Mouse (Mus musculus) embryo, embryonic 10.5 days (tissue): Measurements from ENCODE around the gene Gal3st1.
"Not testable (repeated sequence)": the region's sequence is repeated elsewhere in the genome, so short reads cannot be mapped to it uniquely, and the experiment has no call there.

Experiments
- DNase-seq: peaks from one replicate; pipeline ENCODE4 v3.0.0-alpha.2; 2015; ENCODE audit warnings: low spot score

Gal3st1 gene

DNA sequence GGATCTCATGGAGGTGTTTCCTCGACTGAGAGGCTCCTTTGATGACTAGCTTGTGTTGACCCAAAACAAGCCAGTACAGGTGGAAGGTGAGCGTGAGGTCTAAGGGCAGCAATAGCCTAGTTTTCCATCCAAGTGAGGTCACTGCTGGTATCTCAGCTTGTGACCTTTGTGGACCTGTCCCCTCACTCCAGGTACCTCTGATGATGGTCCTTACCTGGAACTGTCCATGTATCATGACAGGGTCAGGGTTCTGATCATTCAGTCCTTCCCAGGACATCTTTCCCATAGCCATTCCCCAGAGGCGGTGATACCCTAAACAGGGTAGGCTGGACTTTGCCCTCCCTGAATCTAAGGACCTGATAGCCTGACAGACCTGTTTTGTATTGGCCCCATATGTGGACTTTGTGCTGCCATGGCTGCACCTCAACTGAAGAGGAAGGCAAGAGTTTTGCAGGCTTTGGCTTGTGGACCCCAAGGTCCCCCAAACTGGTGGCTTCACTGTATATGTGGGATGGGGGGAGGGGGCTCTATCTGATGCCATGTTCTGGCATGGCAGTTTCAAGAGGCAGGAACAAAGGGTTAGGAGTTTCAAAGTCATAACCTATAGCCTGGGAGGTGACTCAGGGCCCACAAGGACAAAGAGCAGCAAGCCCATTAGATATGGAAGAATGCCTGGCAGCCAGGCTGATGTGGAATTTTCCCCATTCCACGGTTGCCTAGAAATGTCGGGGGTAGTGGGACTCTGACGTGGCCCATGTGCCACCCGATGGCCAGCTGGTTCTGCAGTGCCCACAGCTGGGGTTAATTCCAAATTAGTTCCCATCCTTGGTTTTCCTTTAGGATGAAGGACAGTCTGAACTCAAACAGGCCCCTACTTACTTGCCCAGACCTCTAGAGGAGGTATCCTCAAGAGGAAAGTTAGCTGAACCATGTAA, 894 bp upstream of the Gal3st1 start:
- no peak for DNase-seq

DNA sequence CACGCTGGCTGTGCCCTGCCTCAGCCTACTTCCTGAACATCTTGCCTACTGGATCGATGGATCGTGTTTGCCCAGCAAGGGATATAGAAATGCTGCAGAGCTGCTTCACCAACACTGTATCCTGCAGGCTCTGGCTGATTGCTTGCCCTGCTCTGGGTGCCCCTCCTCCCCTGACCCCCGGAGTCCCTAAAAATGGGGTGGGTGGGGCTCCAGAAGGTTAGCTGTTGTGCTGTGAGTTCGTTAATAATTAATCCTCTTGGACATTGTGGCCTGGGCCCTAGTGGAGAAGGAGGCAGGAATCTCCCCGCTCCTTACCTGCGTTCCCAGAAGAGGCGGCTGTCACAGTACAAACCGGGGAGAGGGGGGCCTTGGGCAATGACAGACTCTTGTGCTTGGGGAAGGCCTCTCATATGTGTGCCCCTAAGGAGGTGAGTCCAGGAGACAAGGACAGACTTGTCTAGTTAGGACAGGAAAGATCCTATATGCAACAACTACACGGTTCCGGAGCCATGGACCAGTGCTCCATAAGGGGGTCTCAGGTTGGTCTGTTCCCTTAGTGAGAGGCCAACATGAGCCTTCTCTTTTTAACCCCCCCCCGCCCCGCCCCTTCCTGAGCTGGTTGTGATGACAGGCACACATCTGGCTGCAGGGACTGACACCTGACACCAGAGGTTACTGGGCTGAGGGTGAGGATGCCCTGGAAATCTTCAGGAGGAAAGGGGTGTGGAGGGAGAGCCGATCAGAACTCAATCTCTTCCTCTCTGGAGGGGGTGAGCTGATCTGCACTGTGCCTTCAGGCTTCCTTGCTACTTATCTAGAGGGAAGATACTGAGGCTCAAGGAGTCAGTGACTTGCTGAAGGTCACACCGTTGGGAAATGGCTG, 668 bp downstream of the Gal3st1 start:
- no peak for DNase-seq

DNA sequence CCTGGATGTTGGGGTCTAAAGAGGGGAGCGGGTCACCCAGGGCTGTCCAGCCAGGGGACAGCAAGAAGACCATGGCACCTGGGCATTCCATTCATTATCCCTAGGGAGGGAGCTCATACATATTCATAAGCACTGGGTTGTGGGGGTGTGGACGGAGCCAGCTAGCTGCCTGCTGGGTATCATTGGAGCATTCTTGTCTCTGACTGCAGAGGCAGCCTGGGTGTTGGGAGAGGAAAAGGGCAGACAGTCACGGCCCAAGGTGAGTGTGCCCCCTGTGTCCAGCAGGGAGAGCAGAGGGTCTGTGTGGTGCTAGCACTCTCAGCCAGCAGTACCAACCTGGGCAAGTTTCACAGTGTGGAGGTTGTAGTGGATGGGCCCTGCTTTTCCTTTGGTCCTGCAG, 6.3 kb downstream of the Gal3st1 start:
- no peak for DNase-seq

DNA sequence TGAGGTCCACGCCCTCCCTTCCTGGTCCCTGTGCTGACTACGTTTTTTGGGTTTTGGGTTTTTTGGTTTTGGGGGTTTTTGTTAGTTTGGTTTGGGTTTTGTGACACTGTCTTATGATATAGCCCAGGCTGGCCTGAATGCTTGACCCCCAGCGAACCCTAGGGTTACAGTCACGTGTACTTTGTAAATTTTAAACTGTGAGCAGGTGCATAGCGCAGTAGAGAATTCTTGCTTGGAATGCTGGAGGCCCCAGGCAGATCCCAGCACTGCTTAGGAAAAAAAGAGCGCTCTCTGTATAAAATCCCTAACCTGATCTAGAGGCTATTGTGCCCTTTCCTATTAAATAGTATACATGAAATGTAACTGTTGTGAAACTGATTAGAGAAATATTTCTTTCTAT, 9.7 kb downstream of the Gal3st1 start:
- no peak for DNase-seq

DNA sequence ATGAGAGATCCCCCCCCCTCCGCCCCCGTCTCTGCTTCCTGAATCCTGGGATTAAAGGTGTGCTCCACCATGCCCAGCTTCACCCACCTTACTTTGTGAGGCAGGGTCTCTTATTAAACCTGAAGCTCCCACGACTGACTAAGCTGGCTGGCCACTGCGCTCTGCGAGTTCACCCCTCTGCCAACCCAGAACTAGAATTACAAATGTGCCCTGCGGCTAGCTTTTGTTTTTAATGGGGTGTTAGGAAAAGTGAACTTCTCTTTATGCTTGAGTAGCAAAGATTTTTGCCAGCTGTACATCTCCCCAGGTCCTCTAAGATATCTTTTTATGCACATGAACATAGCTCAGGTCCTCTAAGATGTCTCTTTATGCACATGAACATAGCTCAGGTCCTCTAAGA, 10.5 kb downstream of the Gal3st1 start:
- DNase-seq, result no peak

DNA sequence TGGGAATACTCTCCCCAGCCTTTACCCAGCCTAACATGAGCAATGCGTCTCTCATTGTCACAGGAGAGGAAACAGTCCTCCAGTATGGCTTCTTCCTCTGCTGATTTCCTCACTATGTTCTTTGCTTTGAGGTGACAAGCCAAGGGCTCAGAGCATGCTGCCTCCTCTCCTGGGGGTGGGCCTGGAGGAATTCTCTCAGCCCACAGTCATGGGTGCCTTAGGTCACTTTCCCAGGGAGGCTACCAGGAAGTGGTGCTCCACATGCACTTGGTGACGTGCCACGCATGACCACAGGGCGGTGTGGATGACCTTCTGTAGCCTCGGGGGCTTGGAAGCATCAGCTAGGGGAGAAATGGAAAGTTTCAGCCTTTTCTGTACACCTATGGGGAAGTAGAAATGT, 12.1 kb downstream of the Gal3st1 start:
- no peak for DNase-seq

DNA sequence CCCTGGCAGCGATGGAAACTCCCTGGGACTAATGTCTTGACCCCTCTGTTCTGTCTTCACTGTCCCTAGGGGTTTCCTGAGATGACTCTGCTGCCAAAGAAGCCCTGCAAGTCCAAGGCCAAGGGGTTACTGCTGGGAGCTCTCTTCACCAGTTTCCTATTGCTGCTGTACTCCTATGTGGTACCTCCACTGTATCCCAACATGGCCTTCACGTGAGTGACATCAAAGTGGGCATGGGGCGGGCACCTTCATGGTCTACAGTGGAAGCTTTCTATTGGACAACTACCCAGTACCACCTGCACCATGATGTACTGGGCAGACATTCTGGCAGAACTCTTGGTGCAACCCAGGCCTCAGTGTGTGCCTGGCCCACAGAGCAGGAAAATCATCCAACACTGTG, 13.4 kb downstream of the Gal3st1 start:
- DNase-seq, result no peak

DNA sequence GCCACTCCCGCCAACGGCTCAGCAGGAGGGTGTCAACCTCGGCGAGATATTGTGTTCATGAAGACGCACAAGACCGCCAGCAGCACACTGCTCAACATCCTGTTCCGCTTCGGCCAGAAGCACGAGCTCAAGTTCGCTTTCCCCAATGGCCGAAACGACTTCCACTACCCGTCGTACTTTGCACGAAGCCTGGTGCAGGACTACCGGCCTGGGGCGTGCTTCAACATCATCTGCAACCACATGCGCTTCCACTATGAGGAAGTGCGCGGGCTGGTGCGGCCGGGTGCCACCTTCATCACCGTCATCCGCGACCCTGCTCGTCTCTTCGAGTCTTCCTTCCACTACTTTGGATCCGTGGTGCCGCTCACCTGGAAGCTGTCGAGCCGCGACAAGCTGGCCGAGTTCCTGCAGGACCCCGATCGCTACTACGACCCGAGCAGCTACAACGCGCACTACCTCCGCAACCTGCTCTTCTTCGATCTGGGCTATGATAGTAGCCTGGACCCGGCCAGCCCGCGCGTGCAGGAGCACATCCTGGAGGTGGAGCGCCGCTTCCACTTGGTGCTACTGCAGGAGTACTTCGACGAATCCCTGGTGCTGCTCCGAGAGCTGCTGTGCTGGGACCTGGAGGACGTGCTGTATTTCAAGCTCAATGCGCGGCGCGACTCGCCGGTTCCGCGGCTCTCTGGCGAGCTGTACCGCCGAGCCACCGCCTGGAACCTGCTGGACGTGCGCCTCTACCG, 14.7 kb downstream of the Gal3st1 start:
- DNase-seq, result peak; percentile 42

DNA sequence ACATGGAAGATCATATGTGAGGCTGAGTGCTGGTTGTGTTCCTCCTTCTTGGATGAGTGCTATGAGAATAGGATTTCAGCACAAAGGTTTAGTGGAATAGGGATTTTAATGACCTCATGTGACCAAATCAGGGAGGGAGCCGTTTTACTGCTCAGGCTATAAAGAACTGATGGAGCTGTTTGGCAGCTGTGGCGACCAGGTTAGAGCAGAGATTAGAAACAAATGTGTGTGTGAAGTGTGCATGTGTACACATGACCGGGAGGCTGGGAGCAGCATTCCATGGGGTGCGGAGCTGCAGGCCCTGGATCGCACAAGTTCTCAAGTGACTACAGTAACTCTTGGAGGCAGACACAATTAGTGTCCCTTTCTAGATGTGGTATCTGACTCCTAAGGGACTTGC, 16.1 kb downstream of the Gal3st1 start:
- DNase-seq, result no peak

DNA sequence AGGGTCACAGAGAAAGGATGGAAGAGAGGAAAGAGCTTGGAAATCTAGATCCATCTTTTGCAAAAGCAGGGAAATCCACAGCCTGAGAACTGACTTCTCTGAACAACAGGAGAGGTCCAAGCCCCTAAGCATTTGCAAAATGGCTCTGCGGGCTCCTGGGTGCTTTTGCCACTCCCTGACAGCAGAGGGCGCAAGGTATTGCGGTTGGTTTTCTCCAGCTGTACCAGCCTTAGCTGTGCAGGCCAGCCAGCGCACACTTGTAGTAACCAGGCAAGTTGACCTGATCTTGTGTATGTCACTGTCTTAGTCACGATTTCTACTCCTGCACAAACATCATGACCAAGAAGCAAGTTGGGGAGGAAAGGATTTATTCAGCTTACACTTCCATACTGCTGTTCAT, 18.2 kb downstream of the Gal3st1 start:
- DNase-seq, result peak; percentile 82

DNA sequence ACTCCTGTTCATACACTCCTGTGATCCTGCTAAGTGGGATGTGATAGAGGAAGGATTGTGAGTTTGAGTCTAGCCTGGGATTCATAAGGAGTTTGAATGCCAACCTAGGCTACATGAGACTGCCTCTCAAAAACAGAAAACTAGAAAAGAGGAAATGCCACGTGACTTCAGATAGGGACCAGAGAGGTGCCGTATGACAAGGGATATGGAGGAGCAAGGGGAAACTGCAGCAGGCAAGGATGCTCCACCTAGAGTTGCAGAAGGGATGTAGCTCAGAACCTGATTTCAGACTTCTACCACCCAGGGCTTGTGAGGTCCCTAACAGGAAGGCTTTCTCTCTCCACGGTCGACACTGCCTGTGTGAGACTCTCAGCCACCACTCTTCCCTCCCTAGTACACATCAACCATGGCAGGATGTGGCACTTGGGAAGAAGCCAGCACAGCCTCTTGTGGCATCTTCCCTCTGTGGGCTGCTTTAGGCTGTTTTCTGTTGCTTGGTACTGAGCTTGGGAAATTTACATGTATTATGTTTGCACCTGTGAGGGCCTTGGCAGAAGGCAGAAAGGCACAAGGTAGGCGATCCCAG, 21.9 kb downstream of the Gal3st1 start:
- DNase-seq, result no peak

DNA sequence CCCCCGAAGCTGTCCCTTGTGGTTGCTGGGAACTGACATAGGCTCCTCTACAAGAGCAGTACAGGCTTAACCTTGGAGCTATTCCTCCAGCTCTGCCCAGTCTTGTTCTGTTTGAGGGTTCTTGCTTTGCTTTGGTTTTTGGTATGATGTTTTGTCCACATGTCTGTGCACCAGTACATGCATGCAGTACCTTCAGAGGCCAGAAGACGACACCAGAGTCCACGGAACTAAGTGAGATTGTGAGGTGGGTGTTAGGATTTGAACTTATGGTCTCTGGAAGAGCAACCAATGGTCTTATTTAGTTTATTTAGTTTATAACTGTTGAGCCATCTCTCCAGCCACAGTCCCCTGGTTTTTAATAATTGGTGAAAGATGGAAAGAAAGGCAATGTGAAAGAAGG, 23.0 kb downstream of the Gal3st1 start:
- no peak for DNase-seq

DNA sequence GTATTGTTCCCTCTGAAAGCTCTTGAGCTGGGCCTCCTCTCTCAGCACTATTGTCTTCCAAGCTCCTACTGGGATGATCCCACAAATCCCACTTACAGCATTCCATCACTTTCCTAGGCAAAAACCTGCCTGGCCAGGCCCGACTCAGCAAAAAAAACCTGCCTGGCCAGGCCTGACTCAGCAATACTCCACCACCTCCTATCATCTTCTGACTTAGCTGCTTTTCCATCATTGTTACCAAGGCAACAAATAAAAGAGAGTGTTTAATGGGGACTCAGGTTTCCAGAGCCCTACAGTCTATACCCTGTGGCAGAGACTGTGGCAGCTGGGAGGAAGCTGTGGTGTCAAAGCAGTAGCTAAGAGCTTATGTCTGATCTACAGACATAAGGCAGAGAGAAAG, 29.2 kb downstream of the Gal3st1 start:
- DNase-seq, result no peak

DNA sequence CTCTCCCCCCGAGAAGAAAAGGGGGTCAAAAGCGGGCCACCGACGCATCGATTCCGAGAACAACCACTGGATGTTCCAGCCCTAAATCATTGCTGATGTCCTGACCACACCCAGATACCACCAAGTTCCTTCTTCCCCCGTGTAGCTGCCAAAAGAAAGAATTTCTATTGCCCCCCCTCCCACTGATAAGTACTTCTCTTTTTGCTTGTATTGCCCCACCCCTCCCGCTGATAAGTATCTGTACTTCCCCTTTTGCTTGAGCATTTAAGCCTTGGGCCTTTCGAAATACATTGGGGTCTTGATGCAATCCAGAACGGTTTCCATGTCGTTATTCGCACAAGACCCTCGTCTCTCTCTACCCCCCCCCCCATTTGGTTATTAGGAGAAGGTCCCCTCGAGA, 32.4 kb downstream of the Gal3st1 start:
- DNase-seq, result not testable (repeated sequence)

DNA sequence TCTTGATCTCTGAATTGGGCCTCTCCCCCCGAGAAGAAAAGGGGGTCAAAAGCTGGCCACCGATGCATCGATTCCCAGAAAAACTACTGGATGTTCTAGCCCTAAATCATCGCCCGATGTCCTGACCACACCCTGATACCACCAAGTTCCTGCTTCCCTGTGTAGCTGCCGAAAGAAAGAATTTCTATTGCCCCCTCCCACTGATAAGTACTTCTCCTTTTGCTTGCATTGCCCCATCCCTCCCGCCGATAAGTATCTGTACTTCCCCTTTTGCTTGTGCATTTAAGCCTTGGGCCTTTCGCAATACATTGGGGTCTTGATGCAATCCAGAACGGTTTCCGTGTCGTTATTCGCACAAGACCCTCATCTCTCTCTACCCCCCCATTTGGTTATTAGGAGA, 38.7 kb downstream of the Gal3st1 start:
- not testable (repeated sequence) for DNase-seq

DNA sequence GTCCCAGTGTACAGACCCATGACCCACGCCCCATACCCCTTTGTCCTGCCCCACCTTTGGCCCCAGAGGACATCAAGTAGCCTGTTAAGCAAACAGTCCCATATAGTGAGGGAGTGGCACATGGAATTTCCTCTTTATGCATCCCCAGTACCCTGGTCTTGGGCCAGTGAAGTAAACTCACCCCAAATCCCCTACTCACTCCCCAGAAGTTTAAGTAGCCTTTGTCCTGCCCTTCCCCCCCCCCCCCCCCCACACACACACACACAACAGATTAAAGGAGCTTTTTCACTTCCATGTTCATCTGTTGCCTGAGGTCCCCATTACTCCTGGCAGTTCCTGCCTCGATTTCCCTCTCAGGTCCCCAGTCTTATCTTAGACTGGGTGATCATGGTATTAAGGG, 39.9 kb downstream of the Gal3st1 start:
- no peak for DNase-seq

DNA sequence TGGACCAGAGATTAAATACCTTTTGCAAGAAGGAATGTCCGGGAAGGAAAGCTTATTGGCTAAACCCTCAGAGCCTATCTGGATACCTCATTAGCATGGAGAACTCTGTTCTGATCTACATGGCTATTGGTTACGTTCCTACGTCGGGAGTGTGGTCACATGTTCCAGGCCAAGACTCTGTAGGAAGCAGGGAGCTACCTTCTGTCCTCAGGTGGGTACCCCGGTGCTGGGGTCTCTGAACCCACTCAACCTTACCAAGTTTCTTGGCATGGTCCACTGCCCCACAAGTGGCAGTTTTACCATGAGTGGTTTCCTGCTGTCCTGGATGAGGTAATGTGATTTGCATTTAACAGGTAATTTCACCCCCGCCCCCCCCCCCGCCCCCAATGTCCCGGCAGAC, 43.6 kb downstream of the Gal3st1 start:
- DNase-seq, result no peak

DNA sequence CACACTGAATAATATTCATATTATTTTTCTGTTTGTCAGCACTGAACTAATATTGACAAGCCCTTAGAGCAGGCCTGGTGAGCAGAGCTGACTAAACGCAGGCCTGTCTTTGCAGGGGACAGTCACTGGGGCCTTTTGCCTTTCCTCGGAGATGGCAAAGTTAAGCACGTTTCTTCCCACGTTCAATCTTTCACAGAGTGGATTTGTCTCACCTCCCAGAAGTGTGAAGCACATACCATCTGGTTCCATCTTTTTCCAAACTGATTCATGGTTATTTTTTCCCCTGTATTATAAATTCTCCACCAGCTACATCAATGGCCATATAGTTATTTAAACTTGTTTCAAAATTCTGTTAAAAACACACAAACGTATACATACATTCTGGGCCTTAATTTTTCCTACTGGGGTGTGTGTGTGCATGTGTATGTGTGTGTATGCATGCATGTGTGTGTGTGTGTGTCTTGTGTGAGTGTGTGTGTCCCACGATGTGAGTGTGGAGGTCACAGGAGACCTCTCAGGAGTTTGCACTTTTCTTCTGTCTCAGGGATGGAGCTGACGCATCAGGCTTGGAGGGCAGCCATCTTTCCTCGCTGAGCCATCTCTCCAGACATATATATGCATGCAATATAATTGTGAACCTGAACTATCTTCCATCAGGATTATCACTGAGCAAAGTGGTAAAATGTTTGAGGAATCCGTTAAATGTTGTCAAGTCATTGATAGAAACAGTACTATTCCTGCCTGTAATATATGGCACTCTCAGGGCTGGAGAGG, 44.3 kb downstream of the Gal3st1 start:
- no peak for DNase-seq

DNA sequence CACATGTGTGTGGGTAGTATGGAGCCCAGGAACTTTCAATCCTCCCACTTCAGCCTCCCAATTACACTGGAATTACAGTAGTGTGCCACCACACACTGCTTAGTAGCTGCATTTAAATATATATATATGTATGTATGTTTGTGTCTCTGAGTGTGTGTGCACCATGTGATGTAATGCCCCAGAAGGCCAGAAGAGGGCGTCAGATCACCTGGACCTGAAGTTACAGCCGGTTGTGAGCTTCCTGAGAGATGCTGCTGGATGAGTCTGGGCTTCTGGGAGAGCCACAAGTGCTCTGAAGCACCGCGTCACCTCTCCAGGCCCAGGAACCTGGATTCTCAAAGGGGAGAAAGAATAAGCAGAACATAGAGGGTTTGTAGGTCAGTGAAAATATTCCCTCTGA, 45.9 kb downstream of the Gal3st1 start:
- no peak for DNase-seq

DNA sequence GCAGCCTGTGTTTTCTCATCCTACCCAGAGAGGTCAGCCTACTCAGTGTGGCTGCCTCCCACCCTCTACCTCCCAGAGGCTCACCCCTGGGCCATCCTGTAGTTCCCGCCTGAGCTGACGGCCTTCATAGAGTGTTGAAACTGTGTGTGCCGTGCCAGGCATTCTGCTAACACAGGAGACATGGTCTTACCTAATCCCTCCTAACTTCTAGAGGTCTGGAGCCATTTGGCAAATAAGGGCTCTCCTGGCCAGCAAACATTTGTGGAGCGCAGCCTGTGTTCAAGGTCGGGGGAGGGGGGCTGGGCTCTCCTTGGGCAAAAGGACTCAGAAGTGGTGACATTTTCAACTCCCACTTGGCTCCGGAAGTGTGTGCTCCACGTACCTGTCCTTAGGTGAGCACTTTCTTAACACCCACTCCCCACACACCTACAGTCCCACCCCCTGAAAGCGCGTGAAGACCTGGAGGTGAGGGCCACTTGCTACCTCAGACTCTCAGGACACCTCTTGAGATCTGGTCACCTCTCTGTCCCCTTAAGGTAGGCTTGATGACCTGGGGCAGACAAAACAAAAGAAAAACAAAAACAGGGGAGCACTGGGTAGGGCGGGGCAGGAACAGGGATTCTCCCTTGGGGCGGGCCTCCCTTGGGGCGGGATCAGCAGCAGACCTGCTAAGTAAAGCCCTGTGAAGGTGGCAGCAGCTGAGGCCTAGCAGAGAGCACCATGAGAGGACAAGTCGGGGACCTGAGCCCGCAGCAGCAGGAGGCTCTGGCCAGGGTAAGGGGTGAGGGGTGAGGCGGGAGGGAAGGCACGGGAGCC, 47.9 kb downstream of the Gal3st1 start, which contains the start of gene Sec14l4:
TSS of gene Sec14l4 (plus strand) at position 337 of the 816 bp plus-strand sequence.
- DNase-seq, result no peak
